Mouse (Mus musculus) activated CD4-positive, CD25-positive, alpha-beta regulatory T cell, adult 4 months (primary cell): ENCODE results near the gene Cacna2d1. TPM values are rescaled to one million over a fixed set of nuclear protein-coding genes. Genes with fewer than 3 reads are reported as not detected.

Experiments used
- ATAC-seq: one replicate; pipeline ENCODE4 v1.8.0; 2017
- polyA plus RNA-seq, 2 experiments: library from polyadenylated mRNA; unstranded; fragments of 100-300 nt; shearing (Covaris generic); gene quantifications; one replicate each; pipeline ENCODE4 v1.2.1; 2017

Gene Cacna2d1
- polyA plus RNA-seq, 2 experiments from 2014 or later, result 0.25 TPM; not detected in 1

DNA sequence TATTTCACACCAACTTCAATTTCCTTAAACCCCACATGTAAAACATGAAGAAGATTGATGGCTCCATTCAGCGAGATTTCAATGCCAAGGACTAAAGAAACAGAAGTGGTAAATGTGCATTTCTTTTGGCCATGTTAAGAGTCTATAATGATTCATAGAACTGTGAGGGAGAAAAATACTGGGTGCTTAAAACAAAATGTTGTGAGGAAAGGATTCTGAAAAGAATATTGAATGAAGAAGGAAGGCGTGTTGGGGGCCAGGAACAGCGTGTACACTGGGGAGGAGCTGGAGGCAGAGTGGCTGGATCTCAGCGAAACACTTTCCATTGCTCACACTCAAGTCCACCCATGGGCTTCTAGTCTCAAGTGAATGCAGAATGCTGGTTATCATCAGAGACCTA, 360.2 kb downstream of the Cacna2d1 start:
- ATAC-seq, result no peak

DNA sequence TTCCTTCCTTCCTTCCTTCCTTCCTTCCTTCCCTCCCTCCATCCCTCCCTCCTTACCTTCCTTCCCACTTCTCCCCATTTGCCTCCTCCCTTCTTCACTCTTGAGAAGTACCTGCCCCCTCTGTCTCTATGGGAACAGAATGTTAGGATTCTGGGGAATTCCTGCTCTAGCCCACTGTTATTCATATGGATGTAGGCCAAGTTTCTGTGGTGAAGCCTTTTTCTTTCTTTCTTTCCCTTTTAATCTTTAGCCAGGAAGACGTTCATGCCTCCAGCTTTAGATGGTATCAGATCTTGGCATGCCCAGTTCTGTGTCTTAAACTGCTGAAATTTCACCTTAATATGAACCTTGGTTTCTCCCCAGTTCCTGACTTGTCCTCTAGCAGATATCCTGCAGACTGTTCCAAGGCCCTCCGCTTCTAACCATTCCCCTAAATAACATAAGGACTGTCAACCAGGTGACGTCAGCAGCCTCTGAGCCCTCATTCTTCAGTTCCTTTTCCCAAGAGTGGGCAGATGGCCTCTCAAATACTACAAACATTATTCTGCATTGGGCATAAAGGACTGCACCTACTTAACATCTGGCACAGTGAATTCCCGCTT, 362.8 kb downstream of the Cacna2d1 start:
- no peak for ATAC-seq

DNA sequence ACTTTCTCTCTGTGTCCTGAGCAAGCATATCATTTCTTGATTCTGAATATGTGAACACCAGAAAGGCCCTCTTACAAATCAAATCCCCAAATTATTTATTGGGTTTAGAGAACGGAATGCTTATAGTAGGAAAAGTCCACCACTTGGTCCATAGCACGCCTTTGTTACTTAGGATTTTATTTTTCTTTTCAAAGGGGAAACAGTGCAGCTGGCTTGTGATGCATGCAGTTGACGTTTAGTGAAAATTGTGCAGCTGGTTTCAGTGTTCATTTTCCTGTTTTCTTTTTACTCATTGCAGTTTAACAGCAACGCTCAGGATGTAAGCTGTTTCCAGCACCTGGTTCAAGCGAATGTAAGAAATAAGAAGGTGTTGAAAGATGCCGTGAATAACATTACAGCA, 365.1 kb downstream of the Cacna2d1 start:
- no peak for ATAC-seq

DNA sequence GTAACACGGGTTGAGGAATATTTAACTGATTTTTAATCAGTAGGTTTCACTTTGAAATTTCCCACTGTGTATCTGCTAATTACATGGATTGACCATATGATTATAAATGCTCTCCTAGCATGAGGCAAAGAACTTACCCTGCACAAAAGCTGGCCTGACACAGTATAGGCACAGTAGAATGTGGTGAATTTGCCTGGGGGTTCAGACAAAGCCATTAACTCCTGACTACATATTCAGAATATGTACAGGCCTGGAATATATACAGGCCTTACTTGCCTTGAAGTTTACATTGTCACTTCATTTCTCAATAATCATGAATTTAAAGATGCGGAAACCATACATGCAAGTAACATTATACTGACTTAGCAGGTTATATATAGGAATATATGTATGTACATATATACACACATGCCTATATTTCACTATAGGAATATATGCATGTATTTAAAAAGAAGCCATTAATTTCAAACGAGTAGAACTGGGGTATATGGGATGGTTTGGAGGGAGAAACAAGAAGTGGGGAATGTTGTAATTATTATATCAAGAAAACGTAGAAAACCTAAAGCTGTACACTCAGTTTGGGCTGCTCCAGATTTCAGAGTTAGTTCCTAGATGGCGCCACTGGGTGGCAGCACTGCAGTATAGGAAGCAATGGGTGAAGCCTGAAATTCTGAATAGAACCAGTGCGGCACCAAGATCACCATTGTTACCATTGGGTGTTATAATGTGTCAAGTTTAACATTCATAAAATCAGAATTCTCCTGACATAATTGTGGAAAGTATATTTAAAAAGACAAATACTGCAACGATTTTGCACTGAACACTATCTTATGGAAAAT, 374.9 kb downstream of the Cacna2d1 start:
- peak; percentile 76 for ATAC-seq

DNA sequence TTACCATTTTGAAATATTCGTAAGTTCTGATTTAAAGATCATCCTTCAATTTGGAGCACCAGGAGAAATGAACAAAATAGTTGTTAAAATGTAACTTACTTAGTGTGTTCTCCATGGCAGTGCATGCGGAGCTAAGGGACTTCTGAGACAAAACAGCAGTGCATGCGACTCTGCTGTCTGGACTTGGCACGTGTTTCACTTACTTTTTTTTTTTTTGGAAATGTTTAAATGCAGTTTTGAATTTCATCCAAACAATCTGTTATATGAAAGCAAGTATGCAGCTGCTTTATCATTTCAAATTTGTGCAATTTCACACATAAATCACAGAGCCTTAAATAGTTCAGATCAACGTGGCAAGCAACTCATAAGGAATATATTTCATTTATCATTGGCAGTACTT, 379.8 kb downstream of the Cacna2d1 start:
- no peak for ATAC-seq

DNA sequence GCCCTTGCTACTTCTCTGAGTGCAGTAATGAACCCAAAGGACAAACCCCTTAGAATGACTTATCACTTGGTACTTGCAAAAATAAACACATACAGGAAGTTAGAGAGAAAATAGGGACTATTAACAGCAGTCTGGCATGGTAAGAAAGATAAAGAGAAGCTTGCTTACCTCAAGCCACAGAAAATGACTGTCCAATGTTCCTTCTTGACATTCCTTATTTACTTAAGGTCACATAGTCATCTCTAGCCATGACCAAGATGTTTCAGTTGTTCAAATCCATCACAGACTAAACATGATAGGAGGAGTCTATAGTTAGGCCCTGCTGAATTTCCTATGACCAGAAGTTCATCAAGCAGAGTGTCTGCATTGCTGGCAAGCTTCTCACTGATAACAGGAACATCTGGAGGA, 381.5 kb downstream of the Cacna2d1 start:
- no peak for ATAC-seq

DNA sequence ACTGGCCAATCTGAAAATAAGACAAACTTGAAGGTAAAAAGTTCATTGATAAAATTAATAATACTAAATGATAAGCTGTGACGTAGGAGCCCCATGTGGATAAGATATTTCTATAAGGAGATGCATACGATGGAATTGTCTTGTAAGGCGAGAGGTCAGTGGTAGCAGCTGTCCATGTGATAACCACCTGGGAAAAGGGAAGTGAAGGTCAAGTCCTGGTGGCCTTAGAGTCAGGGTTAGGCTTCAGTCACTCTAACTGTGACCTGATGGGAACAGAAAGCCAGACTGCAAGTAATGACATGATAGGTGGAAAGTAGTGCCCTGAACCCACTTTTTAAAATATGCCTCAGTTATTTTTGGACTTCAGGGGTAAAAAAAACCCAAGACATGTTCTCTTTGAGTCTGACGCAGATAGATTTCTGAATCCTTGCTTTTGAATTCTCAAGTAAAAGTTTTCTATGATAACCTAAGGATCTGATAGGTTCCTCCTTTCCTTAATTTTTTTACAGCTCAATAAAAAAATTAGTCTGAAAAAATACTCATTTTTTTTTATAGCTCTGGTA, 383.3 kb downstream of the Cacna2d1 start:
- ATAC-seq, result no peak

DNA sequence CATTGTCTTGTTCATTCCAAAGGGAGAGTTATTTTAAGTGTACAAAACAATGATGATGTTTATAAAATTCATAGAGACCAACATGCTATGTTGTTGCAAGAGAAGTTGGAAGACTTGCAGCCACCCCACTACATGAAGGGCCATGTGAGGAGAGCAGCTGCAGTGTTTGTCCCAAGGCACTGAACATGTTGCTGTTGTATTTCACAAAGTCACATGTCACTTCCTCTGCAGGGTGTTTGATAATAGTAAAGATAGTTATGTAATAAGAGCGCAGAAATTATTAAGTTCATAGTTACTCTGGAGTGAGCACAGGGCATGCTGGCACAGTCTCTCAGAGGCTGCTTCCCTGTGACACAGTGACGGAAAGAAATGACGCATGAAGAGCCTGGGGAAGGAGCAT, 392.1 kb downstream of the Cacna2d1 start:
- no peak for ATAC-seq

DNA sequence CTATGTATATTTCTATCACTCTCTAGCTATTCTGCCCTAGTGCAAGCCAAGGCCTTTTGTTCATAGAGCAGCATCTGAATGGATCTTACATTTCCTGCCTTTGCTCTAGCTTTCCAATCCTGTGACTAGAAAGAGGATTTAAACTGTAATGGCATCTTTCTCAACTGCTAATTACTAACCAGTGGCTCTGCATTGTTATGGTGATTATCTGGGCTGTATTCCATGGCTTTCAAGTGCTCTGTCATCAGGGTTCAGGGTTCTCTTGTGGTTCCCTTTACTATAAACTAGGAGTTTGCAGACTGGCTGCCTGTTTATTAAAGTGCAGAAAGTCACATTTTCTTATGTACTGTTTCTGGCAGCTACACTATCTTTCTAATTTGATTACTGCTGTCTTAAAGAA, 410.9 kb downstream of the Cacna2d1 start:
- no peak for ATAC-seq

DNA sequence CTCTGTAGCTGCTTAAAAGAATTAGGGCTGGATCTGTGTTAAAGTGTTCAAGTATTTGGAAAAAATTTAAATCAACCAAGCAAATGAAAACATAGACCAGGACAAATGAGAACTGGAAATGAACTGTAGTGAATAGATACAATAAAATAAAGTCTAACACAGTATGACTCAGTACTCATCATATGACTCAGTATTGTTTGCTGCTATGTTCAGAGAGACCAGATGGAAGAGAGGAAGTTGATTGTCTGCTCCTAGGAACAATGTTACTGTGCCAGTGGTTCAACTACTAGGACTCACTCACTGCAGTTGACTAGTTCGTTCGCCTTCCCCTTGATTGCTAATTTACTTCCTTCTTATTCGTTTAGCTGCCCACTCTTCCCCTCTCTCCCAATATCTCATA, 421.3 kb downstream of the Cacna2d1 start:
- ATAC-seq, result no peak

DNA sequence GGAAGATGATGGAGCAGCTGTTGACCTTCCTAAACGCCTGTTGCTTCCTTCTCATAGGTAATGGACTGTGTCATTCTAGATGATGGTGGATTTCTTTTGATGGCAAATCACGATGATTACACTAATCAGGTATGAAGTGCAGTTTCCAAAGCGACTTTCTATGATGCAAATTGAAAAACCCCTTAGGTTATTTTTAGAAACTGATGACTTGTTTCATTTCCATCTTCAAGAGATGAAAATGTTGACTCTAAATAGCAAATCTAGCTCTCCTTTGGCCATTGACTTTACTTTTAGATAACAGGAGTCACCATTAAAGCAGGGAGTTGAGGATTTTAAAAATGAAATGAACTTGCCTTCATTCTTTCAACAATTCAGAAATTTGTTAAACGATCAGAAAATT, 423.2 kb downstream of the Cacna2d1 start:
- ATAC-seq, result peak; percentile 27

DNA sequence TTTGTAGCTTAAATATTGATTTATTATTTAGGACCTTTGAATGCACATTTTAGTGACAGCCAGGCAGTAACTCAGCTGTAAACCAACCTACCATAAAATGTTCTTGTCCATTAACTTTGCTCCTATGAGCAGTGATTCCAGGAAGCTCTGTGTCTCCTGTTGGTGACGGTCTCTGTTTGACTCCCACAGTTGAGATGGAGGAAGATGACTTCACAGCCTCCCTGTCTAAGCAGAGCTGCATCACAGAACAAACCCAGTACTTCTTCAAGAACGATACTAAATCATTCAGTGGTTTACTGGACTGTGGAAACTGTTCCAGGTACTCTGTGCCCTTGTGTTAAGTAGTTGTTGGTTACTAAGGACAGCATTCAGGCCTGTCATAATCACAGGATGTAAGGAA, 427.6 kb downstream of the Cacna2d1 start:
- ATAC-seq, result no peak

DNA sequence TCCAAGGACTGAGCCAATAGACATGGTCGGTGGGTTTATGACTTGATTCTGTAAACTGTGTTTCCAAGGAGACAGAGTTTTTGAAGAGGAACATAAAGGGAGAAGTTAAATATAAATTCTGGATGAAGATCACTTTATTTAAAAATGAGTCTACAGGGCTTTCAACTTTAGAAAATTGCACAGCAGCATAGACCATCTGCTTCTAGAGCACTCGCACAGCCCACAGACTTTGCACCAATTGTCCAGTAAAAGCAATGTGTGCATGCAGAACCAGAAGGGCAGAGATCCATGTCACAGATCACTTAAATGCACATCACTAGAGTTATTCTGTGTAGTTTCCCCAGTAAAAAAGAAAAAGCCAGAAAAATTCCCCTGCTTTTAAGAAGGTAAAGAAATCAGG, 428.7 kb downstream of the Cacna2d1 start:
- no peak for ATAC-seq

DNA sequence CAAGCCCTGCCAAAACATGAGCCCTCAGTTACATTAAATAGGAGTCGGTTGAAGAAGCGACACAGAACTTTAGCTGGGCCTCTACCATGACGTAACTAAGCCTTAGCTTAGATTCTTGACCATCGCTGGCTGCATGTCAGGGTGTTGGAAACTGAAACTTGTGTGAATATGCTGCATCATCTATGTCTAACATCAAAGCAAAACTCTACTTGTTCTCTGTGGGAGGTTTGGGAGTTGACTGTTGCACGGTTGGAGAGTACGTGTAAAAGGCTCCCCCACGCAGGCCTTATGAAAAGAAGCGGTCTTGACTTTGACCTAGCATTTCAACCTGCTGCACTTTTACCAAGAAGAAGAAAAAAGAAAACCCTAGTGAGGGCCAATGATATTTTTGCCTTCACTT, 436.2 kb downstream of the Cacna2d1 start:
- ATAC-seq, result no peak

DNA sequence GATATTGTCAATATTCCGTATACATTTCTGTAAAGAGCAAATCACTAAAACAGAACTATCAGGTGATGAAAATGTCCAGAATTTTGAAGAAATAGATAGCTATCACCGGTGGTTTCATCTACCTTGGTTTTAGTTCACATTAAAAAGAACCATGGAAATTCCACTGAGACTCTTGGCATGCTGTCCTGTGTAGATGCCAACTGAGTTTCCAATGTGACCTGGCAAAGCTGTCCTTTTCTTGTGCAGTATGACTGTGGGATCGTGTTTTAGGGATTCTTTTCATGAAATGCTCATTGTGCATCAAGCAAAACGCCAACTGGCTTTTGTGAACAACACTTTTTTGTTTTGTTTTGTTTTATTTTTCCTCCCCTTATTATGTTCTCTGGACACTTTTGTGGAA, 439.5 kb downstream of the Cacna2d1 start:
- ATAC-seq, result no peak

DNA sequence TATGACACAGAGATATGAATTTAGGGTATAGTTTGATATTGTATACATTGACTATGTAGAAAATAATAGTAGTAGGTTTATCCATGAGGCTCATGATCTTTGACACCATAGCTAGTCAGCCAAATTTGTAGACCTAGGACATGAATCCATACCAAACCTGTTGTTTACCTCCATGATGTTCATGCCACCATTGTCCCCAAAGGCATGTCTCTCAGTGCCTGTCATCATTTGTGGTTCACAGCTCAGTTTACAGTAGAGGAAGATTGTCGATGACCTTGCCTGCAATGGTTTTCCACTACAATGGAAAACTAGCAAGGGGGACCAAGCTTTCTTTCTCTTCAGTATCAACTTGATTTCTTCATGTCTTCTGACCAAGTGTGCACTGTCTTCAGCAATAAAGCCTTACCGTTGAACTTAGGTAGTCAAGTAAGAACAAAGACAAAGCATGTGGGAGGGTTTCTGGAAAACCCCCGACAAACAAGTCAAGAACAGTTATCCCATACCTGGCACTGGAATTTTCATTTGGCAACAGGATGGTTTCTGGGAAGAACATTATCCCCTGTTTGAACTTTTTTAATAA, 441.9 kb downstream of the Cacna2d1 start:
- ATAC-seq, result peak; percentile 28

DNA sequence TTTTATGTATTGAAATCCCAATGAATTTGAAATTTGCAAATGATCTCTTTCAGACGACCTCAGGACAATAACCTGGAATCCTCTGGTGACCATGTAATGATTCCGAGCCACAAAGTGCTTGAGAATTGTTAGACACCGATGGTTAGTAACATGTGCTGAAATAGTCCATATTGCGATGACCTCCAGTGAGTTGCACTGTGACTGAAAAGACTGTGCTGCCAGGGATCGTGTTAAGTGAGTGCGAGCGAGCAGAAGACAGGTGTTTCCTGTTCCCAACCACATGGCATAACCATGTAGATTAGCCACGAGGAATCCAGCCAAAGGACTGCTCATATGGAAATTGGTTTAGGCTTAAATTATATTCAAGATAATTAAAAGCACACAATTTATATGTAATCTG, 475.5 kb downstream of the Cacna2d1 start:
- ATAC-seq, result no peak

DNA sequence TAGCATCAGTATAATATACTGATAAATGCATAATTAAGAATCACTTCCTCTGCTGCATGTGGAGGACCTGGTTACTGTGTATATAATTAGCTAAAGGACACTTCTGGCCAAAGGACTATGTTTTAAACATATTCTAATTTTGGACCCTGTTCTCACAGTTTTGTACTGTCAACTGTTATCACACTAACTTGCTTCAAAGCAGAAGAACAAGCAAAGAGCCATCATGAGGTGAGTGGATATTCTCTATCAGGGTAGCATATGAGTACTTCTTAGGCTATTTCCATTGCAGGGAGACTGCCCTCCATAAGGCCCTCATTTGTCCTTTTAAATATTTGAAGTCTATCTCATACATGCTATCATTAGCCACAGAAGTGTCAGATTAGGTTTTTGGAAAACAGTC, 480.2 kb downstream of the Cacna2d1 start:
- no peak for ATAC-seq

DNA sequence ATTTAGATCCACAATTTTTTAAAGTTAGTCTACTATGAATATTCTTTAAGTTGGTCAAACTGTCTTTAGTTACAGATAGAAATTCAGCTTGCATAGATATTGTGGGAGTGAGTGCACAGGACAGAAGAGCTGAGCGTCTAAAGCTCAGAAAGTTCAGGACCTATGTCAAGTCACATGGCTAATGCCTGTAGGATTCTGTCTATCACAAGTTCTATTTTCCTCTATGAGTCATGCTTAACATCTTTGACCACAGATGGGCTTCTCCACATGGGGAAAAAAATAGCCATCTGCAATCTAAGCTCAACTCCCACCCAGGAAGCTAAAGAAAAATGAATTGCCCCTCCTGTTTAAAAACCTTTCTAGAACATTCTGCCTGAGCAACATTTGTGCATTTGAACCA, 483.5 kb downstream of the Cacna2d1 start:
- ATAC-seq, result no peak

DNA sequence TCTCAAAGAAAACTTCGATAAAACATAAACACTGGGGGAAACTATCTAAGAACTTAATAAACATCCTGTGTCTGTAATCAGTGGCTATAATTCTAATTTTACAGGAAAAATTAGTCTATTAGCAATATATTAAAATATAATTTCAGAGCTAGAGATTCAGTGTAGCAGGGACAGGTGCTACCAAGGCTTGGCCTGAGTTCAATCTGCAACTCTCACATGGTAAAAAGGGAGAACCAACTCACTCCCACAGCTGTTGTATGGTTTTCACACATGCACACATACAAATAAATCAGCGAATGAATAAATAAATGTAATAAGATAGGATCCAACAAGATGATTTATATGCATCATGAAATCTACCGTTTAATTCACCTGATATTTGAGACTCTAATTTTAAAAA, 484.0 kb downstream of the Cacna2d1 start:
- ATAC-seq, result no peak
